Mouse (Mus musculus): ENCODE data around the gene Zfp712. TPM values are rescaled to one million over a fixed set of nuclear protein-coding genes. Genes with fewer than 3 reads are reported as not detected.
A peak's percentile ranks its signal among the peaks of the same experiment; 100 is the strongest.

Gene Zfp712
- polyA plus RNA-seq, 1 experiment = 1.2 TPM

- Histone ChIP-seq H3K4me1 (ENCODE audit: control insufficient read depth, insufficient read depth, low read length) (no peaks in the 10 kb centered on the region), H3K36me3 (ENCODE audit: control insufficient read depth, insufficient read depth, low read length) (no peaks in the 10 kb centered on the region), H3K27me3 (ENCODE audit: control insufficient read depth, insufficient read depth, low read length) (no peaks in the 10 kb centered on the region), H3K27ac (ENCODE audit: control insufficient read depth, insufficient read depth, low read depth, low read length) (peak overlapping the region; percentile 57), H3K4me3 (ENCODE audit: control insufficient read depth, low read depth, low read length) (peak overlapping the region; percentile 65)
- TF ChIP-seq POLR2A (IDR thresholded peaks at IDR 0.05; ENCODE audit: control insufficient read depth, low read depth, low read length) (peak; percentile 67; the same call in 1 of the 2 replicates), CTCF (IDR thresholded peaks at IDR 0.05; ENCODE audit: control insufficient read depth, insufficient read depth, insufficient replicate concordance, low read depth, low read length) (no peak)
Measured at GRCm38 (mm10) chr13:67081142-67081713, 20.3 kb upstream of the Zfp712 start.

GRCm38 (mm10) chr13:67077244-67077643, 16.3 kb upstream of the Zfp712 start:
- no peak overlapping the region for H3K27ac ChIP-seq (ENCODE audit: control insufficient read depth, insufficient read depth, low read depth, low read length)
- no peak overlapping the region for H3K4me3 ChIP-seq (ENCODE audit: control insufficient read depth, low read depth, low read length)
- no peaks in the 10 kb centered on the region for H3K4me1 ChIP-seq (ENCODE audit: control insufficient read depth, insufficient read depth, low read length)
- TF ChIP-seq POLR2A (IDR thresholded peaks at IDR 0.05; ENCODE audit: control insufficient read depth, low read depth, low read length) (no peak), CTCF (IDR thresholded peaks at IDR 0.05; ENCODE audit: control insufficient read depth, insufficient read depth, insufficient replicate concordance, low read depth, low read length) (no peak)
- no peaks in the 10 kb centered on the region for H3K36me3 ChIP-seq (ENCODE audit: control insufficient read depth, insufficient read depth, low read length)
- H3K27me3 ChIP-seq (ENCODE audit: control insufficient read depth, insufficient read depth, low read length) = no peaks in the 10 kb centered on the region

GRCm38 (mm10) chr13:67072786-67073185, 11.8 kb upstream of the Zfp712 start:
- H3K4me1 ChIP-seq (ENCODE audit: control insufficient read depth, insufficient read depth, low read length) = no peaks in the 10 kb centered on the region
- no peak overlapping the region for H3K4me3 ChIP-seq (ENCODE audit: control insufficient read depth, low read depth, low read length)
- H3K36me3 ChIP-seq (ENCODE audit: control insufficient read depth, insufficient read depth, low read length) = no peaks in the 10 kb centered on the region
- H3K27me3 ChIP-seq (ENCODE audit: control insufficient read depth, insufficient read depth, low read length) = no peaks in the 10 kb centered on the region
- H3K27ac ChIP-seq (ENCODE audit: control insufficient read depth, insufficient read depth, low read depth, low read length) = no peak overlapping the region
- TF ChIP-seq CTCF (IDR thresholded peaks at IDR 0.05; ENCODE audit: control insufficient read depth, insufficient read depth, insufficient replicate concordance, low read depth, low read length) (no peak), POLR2A (IDR thresholded peaks at IDR 0.05; ENCODE audit: control insufficient read depth, low read depth, low read length) (no peak)

GRCm38 (mm10) chr13:67065386-67065785, 4.4 kb upstream of the Zfp712 start:
- Histone ChIP-seq H3K27ac (ENCODE audit: control insufficient read depth, insufficient read depth, low read depth, low read length) (no peak overlapping the region), H3K4me1 (ENCODE audit: control insufficient read depth, insufficient read depth, low read length) (peaks cover 2% of the 10 kb centered on the region; the same call in 1 of the 2 replicates), H3K36me3 (ENCODE audit: control insufficient read depth, insufficient read depth, low read length) (no peaks in the 10 kb centered on the region), H3K4me3 (ENCODE audit: control insufficient read depth, low read depth, low read length) (peak overlapping the region; percentile 79), H3K27me3 (ENCODE audit: control insufficient read depth, insufficient read depth, low read length) (no peaks in the 10 kb centered on the region)
- no peak for TF ChIP-seq POLR2A (IDR thresholded peaks at IDR 0.05; ENCODE audit: control insufficient read depth, low read depth, low read length)
- TF ChIP-seq CTCF (IDR thresholded peaks at IDR 0.05; ENCODE audit: control insufficient read depth, insufficient read depth, insufficient replicate concordance, low read depth, low read length) = no peak

GRCm38 (mm10) chr13:67062427-67062826, 1.5 kb upstream of the Zfp712 start:
- Histone ChIP-seq H3K36me3 (ENCODE audit: control insufficient read depth, insufficient read depth, low read length) (no peaks in the 10 kb centered on the region), H3K4me1 (ENCODE audit: control insufficient read depth, insufficient read depth, low read length) (peaks cover 2% of the 10 kb centered on the region; the same call in 1 of the 2 replicates), H3K4me3 (ENCODE audit: control insufficient read depth, low read depth, low read length) (peak overlapping the region; percentile 71), H3K27me3 (ENCODE audit: control insufficient read depth, insufficient read depth, low read length) (no peaks in the 10 kb centered on the region), H3K27ac (ENCODE audit: control insufficient read depth, insufficient read depth, low read depth, low read length) (peak overlapping the region; percentile 85; the same call in 1 of the 2 replicates)
- TF ChIP-seq CTCF (IDR thresholded peaks at IDR 0.05; ENCODE audit: control insufficient read depth, insufficient read depth, insufficient replicate concordance, low read depth, low read length) = no peak
- peak; percentile 57; the same call in 1 of the 2 replicates for TF ChIP-seq POLR2A (IDR thresholded peaks at IDR 0.05; ENCODE audit: control insufficient read depth, low read depth, low read length)

GRCm38 (mm10) chr13:67060161-67060785, 697 bp downstream of the Zfp712 start:
- Histone ChIP-seq H3K27me3 (ENCODE audit: control insufficient read depth, insufficient read depth, low read length) (no peaks in the 10 kb centered on the region), H3K4me3 (ENCODE audit: control insufficient read depth, low read depth, low read length) (peak overlapping the region; percentile 83), H3K36me3 (ENCODE audit: control insufficient read depth, insufficient read depth, low read length) (no peaks in the 10 kb centered on the region), H3K27ac (ENCODE audit: control insufficient read depth, insufficient read depth, low read depth, low read length) (peak overlapping the region; percentile 45), H3K4me1 (ENCODE audit: control insufficient read depth, insufficient read depth, low read length) (peaks cover 2% of the 10 kb centered on the region; the same call in 1 of the 2 replicates)
- TF ChIP-seq CTCF (IDR thresholded peaks at IDR 0.05; ENCODE audit: control insufficient read depth, insufficient read depth, insufficient replicate concordance, low read depth, low read length) (no peak), POLR2A (IDR thresholded peaks at IDR 0.05; ENCODE audit: control insufficient read depth, low read depth, low read length) (no peak)

Other genes with a start within 250 kb of the Zfp712 start
- gene Gm10767, start 156.3 kb downstream of the Zfp712 start, polyA plus RNA-seq (2012; rRNA removed) = 0.16 and 0.22 TPM in 2 replicates
- gene Zfp708, start 36.8 kb upstream of the Zfp712 start, polyA plus RNA-seq (2012; rRNA removed) = 0.05 and 0.16 TPM in 2 replicates
- gene Gm28557, start 47.4 kb upstream of the Zfp712 start, polyA plus RNA-seq (2012; rRNA removed) = 0.71 and 0.72 TPM in 2 replicates
- 0.06 and 0.11 TPM in 2 replicates for gene Rslcan18, start 55.1 kb upstream of the Zfp712 start, polyA plus RNA-seq (2012; rRNA removed)
- gene Zfp759, start 60.5 kb upstream of the Zfp712 start, polyA plus RNA-seq (2012; rRNA removed) = 3.3 and 3.9 TPM in 2 replicates
- gene Rsl1, start 112.0 kb upstream of the Zfp712 start, polyA plus RNA-seq (2012; rRNA removed) = 0.37 and 0.77 TPM in 2 replicates
- 0.12 and 0.17 TPM in 2 replicates for gene Zfp455, start 133.3 kb upstream of the Zfp712 start, polyA plus RNA-seq (2012; rRNA removed)
- gene Zfp458, start 217.3 kb upstream of the Zfp712 start, polyA plus RNA-seq (2012; rRNA removed) = 1.3 and 1.5 TPM in 2 replicates
- 1.2 and 1.5 TPM in 2 replicates for gene Zfp457, start 245.3 kb upstream of the Zfp712 start, polyA plus RNA-seq (2012; rRNA removed)